Mouse (Mus musculus) heart, postnatal 25 days (tissue): ENCODE measurements at regions not wholly inside any gene's neighbourhood (a gene's known extent, or its start where the extent isn't known, plus 50 kb on each side); places are given as distances from the start of the nearest gene placed in this dataset.

Experiments
- DNase-seq: peaks from one replicate; pipeline ENCODE4 v3.0.0; 2022; ENCODE audit warnings: low spot score
- intact Hi-C: fragments of 180-260 bp; cut with DNase I; formaldehyde crosslinking; loops from one replicate; pipeline ENCODE4 v1.15.1; 2025

DNA sequence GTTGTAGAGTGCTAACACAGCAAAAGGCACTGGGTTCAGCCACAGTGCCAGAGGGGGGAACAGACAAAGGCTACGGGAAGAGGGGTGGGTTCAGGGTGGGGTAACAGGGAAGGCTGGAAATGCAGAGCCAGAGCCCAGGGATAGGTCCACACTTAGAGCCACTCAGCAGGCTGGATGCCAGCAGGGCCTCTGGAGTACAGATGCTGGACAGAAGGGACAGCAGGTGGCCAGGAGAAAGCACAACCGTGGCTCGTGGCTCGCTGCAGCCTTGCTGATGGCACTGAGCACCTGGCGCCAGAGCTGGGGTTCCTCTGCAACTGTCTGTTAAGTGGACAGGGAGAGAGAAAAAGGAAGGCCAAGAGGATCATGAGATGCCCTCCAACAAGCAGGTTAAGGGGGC is 174.2 kb downstream of the Mroh4 start:
- DNase-seq: no peak
- intact Hi-C loops: no loop called here

DNA sequence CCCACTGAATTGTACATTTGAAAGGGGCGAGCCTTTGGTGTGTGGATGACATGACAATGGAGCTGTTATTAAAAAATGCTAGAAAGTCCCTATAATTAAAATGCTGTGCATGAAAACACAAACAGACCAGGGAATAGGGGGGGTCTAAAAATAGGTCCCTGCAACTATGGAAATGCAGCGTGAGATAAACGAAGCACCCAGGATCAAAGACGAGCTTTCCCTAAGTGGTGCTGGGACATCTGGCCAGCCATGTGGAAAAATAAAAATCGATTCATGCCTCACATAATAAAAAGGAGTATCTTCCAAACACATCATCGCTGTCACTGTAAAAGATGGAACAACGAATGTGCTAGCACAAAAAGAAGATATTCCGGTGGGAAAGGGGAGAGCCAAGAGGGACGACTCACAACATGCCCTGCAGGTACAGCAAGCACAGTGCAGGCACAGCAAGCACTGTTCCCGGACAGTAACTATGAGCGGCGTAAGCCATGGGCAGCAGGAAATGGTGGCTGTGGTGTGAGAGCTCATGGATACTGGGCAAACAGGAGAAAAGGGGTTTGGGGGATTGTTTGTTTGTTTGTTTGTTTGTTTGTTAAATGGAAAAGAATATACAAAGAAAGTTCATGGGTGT is 176.7 kb downstream of the Mroh4 start:
- no peak for DNase-seq
- intact Hi-C loops: no loop called here

DNA sequence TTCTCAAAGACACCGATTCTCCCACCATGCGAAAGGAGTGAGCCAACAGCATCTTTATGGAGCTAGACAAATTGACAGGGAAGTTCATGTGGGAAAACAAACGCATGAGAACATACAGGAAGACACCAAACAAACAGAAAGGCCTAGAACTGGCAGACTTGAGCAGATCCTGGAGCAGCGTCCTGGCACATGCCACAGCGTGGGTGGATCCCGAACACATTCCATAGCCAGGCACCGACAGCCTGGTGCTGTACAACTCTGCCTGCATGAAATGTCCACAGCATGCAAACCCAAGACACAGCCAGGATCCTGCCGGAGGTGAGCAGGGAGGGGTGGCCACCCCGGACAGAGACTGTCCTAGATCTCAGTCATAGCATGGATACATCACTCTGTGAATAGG is 177.2 kb downstream of the Mroh4 start:
- intact Hi-C loops: no loop called here
- DNase-seq: no peak

DNA sequence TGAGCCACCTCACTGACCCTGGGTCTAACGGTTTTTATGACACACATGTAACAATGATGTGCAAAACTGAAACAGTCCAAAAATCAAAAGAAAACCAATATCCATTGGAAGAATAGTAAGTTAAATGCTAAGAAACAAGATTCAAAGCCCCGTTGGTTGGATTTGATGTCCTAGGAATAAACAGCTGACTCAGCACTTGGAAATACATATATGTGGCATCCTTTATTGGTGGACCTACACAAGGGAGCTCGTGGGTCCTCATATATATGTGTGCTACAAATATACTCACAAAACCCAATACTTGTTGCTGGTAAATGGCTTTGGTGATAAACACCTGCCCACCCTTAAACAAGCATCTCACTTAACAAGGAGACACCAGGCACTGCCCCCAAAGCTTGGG is 178.2 kb downstream of the Mroh4 start:
- no peak for DNase-seq
- intact Hi-C loops: no loop called here

DNA sequence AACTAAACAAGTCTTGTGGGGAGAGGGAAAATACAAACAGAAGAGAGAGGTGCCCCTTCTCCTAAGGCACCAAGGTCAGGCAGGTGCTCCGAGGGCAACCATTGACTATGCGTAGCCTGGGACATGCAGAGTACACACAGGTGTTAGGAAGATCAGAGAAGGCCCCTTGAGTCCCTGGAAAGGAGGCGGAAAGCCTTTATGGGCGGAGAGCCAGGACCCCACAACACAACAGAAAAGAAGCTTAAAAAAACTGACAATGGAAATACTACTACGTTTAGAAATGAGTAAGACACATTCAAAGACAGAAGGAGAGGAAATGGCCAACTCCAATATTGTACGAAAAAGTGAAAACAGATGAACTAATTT is 179.5 kb downstream of the Mroh4 start:
- intact Hi-C loops: no loop called here
- no peak for DNase-seq

DNA sequence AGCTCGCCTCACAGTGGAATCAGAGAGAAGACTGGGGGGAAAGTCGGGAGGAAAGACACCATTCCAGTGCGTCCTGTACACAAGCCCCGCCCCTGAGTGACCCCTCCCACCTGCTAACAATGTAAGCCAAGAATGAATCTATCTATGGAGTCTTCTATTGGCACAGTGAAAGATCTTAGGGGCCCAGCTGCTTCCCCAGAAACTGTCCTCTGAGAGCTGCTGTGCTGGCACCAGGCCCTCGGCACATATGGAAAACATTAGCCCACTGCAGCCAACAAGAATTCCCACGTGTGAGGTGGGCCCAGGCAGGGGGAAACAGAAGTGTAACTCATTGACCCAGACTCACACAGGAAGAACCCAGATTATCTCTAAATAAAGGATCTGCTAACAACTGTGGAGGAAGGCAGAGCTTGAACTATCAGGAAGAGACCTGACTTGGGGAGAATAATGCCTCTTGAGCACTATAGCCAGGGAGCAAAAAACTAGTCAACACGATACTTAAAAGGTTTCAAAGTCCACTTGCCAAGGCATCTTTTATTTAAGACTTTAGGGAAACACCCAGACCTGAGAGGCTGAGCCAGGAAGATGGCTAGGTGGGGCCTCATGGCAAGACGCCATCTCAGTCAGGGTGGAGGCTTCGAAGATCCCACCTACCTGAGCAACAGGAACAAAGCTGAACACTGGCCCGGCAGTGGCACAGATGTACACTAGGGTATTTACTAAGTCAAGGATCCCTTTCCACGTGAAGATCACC is 180.1 kb downstream of the Mroh4 start:
- intact Hi-C loops: no loop called here
- DNase-seq: peak; percentile 38

DNA sequence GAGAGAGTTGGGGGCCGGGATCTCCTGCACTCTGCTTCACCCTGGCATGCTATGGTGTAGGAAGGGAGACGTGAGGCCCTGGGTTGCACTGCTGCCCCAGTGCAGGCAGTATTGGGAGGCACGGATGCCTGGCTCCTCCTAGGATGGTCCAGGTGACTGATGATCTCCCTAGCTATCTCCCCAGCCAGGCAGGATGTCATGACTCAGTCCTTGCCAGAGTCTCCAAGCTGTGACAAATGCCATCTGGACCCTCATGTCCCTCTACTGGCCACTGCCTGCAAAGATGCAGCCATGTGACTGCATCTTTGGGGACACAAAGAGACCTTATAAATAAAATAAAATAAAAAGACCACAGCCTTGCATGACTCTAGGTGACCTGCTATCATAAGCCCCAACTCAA is 181.6 kb downstream of the Mroh4 start:
- no peak for DNase-seq
- intact Hi-C loops: no loop called here

DNA sequence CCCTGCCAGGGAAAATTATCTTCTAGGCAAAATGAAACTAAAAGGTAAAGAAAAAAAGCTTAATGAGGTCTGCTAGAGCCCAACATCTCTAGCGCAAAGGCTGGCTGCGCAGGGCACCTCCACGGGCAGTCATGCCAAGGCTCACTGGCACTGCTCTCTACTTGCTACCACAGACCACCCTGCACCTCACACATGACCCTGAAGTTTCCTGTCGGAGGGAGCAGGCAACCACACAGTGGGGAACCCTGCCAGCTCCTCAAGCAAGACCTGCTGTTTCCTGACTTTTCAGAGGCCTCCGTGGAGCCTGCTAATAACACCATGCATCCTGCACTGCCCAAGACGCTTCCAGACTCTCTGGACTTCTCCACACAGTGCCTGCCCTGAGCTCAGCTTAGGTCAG is 182.3 kb downstream of the Mroh4 start:
- DNase-seq: no peak
- intact Hi-C loops: no loop called here

DNA sequence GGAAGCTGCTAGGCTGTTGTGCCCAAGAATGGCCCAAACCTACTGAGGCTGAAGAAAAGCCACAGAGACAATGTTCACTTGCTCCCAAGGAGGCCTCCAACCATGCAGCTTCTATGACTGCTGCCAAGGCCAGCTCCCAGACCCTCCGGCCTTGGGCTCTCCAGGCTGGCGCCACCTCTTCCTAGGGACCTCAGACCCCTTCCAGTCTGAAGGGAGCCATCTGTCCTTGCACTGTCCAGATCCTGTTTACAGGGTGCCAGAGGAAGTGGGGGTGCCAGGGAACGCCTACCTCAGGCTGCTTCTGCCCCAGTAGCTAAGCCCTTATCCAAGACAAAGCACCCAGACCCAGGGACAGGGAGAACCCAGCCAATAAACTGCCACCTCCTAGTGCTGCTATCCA is 183.7 kb downstream of the Mroh4 start:
- intact Hi-C loops: no loop called here

DNA sequence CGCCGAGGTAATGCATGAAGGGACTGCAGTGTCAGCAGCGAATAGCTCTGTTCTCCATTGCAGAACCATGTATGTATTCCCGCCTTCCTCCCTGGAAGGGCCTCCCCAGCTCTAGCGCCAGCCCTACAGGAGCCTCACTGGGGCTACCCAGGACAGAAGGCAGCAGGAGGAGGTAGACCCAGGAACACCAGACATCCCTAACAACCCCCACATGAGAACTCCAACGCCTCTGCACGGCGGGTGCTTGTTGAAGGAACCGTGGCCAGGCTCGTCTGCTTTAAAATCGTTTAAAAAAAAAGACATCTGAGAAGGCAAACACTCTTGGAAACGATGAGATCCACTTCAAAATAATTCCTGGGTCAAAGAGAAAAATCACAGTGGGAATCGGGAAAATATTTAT is 194.3 kb downstream of the Mroh4 start:
- intact Hi-C loops: no loop called here

More for the DNA sequence above, 183.7 kb downstream of the Mroh4 start:
- no peak for DNase-seq

DNA sequence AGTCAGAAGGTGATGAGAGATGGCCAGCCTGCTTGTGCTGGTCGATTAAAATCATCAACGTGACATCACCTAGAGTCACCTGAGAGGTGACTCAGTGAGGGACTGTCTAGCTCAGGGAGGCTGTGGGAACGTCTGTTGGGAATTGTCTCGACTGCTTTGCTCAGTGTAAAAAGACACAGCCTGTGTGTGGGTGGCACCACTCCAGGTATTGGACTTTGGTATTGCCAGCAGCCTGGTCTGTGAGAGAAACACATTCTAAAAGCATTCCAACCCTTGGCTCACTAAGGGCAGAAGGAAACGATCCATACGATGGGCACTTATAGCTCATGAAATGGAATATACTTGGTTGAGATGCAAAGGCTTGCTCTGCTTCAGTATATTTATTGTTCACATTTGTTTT is 209.2 kb downstream of the Mroh4 start:
- intact Hi-C loops: no loop called here
- DNase-seq: no peak

More for the DNA sequence above, 194.3 kb downstream of the Mroh4 start:
- no peak for DNase-seq

DNA sequence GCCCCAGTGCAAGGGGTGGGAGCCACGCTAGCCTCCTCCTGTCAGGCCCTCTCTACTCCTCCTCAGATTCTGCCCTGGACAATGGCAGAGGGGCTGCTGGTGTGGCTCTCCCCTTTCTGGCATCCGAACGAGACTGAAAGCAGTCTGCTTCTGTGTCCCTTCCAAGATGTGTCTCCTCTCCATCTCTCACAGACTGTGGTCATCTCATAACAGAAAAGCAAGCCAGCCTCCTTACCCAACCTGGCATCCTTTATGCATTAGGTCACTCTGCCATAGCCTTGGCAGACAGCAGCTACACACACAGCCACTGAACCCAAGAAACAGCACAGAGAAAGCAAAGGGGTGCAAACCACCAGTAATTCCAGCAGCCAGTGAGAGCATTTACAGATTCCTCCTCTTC is 213.2 kb downstream of the Mroh4 start:
- no peak for DNase-seq
- intact Hi-C loops: no loop called here

DNA sequence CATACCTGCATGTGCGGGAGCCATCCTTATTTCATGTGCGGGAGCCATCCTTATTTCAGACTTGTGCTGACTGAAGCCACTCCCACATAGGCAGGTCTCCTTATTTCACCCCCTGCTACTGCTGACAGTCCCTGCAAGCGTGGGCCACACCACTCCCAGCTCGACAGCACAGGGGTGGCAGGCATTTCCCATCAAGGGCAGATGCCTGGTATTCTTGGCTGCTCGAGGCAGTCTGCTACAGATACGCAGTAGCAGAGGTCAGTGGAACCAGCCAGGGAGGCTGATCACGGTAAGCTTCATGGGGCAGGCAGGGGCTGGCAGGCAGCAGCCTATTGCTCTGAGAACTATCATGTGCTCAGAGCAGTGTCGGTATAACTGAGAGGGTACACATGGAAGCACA is 215.6 kb downstream of the Mroh4 start:
- intact Hi-C loops: no loop called here
- DNase-seq: no peak

DNA sequence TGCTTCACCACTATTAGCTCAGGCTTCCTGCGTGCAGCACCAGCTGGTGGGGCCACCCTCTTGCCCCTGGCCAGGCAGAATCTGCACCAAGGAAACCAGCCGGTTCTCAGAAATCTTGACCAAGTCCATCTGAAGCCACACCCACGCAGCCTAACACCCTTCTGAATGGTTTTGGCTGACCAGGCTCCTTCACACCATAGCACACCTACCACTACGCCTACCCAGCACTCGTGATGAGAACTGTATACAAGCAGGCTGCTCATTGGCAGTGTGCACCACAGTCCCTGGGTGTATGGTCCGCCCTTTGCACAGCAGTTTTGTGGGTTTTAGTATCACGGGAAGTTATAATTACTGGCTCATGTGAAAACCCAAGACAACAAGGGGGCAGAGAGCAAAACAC is 217.5 kb downstream of the Mroh4 start:
- no peak for DNase-seq
- intact Hi-C loops: no loop called here

DNA sequence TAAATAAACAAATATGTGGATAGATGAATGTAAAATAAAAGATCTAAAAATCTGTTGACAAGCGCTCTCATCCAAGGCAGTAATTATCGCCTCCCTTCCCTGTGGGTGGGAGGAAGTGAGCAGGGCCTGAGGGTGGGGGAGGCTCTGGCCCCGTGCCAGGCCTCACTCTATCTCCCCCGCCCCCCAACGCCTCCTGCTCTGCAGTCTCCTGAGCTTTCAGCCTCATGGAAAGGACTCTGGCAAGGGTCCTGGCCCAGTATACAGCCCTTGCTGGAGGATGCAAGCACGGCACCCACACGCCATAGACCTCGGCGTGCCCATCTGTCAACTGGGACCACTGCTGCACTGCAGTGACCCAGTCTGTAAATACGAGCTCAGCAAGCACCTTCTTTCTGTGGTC is 222.9 kb downstream of the Mroh4 start:
- DNase-seq: no peak
- intact Hi-C loops: loop anchor here (5.0 kb wide), 1 partner anchor 416 kb away; no protein-coding TSS in a partner anchor

DNA sequence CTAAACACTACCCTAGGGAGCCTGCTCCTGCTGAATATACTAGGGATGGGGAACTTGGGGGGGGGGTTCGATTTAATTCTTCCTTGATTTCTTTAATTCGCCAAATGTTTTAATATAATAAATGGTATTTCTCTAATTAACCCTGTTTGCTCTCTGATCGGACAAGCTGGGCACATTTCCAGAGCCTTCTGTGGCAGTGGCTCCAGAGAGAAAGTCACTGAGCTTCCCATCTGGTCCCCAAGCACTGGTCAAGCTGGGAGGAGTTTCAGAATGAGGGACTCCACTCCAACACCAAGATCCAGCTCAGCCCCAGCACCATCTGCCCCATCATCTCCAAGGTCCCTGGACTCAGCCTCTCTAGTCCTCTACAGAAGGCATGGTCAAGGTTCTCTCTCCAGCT is 223.9 kb downstream of the Mroh4 start:
- no peak for DNase-seq
- intact Hi-C loops: loop anchor here (5.0 kb wide), 1 partner anchor 415 kb away; no protein-coding TSS in a partner anchor

DNA sequence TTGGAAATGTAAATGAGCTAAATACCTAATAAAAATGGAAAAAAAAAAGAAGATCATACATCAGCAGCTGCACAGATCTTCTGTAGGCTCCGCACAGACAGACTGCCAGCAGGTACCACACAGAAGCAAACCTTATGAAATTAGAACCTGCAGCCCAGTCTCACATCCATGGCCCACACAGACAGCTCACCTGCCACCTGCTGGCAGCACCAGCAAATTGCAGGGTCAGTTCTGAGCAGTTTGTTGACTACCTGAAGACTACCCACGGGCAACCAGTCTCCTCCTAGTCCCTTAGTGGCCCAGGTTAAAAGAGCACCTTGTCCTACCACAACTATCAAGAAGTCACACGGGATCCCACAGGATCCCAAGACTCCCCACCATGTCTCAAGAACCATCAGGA is 225.1 kb downstream of the Mroh4 start:
- intact Hi-C loops: loop anchor here (2.0 to 5.0 kb wide), 2 partner anchors 414 to 578 kb away; no protein-coding TSS in a partner anchor
- no peak for DNase-seq

DNA sequence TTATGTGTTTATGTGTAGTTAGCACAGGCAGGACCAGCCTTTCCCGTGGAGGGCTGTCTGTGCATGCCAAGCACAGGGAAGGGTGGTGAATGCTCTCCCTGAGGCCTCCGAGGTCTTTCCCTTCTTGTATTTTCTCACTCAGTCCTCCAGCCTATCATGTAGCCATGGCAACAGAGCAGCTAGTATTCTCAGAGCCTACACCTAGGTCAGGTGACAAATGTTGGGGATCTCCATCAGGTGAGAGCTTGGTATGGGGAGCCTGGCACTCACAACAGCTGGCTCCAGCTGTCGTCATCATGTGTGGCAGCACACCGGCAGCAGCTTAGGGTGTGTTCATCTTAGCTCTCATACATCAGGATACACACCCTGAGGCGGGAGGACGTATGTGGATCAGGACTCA is 231.3 kb downstream of the Mroh4 start:
- no peak for DNase-seq
- intact Hi-C loops: no loop called here

DNA sequence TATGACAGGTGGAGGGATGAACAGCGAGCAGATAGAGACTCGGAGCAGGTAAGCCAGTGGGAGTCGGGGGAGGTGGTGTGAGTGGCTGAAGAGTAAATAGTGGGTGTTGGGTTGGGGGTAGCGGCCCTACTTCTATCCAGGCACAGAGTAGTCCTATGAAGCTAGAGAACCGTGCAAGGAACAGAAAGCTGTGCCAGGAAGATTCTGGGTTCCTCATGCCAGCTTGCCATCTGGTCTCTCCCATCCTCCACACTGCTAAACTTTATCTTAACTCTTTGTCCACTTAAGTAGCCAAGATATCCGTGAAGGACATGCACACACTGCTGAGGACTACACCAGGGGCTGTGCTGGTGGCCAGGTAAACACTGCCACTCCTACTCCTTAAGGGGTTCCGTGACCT is 234.9 kb downstream of the Mroh4 start:
- DNase-seq: no peak
- intact Hi-C loops: no loop called here

DNA sequence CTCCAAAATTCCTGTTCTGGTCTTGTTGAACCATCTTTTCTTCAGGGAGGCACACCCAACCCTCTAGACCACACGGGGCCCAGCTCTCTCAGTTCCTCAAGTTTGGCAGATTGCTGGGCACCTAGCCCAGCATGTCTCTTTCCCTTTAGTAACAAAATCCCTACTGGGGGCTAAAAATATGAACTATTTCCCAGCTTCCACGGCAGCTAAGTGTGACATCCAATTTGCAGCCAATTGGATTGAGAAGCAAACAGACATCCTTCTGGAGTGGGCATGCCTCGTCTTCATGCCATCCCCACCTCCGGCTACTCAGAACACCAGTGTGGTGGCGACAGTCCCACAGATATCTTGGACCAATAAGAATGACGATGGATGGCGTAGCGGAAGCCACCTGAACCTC is 240.1 kb downstream of the Mroh4 start:
- DNase-seq: no peak

DNA sequence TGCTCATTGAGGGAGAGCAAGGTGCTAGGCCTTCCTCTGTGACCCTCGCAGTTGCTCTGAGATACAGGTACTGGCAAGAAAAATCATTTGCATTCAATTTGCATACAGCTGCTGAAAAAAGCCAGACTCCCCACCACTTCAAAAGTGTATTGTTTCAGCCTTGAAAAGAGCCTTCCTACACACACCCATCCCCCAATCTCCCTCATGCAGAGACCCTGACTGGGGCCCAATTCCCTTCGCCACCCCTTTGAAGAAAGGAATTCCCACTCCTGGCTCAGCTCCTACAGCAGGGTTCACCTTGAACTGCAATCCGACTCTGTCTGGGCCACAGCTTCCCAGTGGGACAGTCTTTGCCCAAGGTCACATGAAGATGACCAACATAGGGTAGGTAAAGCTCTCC is 248.6 kb downstream of the Mroh4 start:
- DNase-seq: no peak
- intact Hi-C loops: no loop called here

More for the DNA sequence above, 240.1 kb downstream of the Mroh4 start:
- intact Hi-C loops: no loop called here

DNA sequence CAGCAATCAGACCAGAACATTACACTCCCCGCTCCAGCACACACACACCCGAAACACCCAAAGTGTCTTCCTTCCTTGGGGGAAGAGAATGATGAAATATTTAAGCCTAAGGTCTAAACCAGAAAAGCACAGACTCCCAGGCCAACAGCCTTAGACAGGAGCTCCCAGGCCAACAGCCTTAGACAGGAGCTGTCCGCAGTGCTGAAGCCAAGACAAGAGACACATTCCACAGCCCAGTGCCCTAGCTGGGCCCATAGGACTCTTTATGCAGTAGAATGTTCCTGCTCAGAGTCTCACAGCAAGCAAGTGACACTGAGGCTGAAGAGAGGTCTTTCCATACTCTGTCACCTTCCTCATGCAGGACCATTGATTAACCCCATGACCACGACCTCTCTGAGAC is 253.6 kb downstream of the Mroh4 start:
- intact Hi-C loops: no loop called here
- no peak for DNase-seq
